Mouse (Mus musculus) mesoderm, embryonic 11.5 days (tissue): ENCODE measurements around the gene Slc9a9.

Experiments used
- DNase-seq: peaks from one replicate; pipeline ENCODE4 v3.0.0-alpha.2; 2012; ENCODE audit warnings: low read depth, low spot score

The Slc9a9 gene

DNA sequence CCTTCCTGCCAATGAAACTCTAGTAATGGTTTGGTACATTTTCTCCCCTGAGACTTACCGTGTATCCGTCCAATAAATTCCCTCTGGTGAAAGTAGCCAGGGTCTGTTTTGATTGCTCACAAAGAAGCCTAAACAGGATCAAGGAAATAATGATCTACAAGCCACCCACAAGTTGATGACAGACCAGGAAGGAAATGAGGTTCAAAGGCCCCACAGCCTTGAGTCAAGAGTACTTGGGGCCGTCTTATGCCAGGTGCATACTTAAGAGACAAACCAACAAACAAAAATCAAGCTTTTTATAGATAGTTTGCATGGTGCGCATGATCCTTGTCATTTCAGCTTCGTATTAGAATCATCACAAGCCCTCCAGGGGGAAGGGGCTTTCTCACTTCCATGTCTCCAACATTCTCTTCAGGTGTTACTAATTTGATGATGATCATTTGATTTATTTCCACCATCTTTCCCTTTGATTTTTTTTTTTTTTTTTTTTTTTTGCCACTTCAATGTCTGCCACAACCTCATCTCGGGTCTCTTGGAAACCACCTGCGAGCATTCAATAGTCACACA, 275.9 kb downstream of the Slc9a9 start:
- DNase-seq: no peak

DNA sequence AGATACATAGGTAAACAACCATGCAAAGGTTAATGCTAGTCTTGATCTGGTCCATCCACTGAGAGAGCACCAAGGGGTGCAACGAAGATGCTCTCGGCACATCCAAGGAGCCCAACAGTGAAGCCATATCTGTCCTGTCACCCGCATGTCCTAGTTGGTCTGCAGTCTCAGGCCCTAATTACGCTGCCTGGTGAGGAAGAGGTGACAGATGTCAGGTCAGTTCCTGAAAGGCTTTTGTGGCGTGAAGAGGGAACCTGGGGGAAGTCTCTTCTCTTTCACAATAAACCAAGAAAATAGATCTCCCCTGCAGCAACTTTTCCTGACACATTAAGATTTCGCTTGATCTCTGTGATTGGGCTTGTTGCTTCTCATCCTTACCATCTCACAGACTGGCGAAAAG, 277.5 kb downstream of the Slc9a9 start:
- no peak for DNase-seq

- DNase-seq: no peak
Observed at GRCm38 (mm10) chr9:94950676-94951075, 281.0 kb downstream of the Slc9a9 start.

DNA sequence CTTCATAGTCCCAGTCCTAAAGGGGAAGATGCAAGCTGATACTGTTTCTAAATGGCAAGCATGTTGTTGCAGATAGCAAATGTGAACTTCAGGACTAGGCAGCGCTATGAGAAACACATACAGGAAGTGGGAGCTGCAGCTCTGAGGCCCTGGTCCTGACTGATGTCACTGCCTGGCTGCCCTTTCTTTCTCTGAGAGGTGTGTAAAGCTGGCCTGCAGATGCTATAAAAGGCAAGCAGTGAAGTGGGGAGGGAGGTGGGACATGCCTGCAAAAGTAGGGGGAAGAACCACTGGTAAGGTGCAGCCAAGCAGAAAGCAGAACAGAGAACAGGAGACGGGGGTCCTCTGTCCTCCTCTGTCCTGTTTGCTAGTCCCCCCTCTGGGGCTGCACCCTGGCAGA, 285.9 kb downstream of the Slc9a9 start:
- no peak for DNase-seq

DNA sequence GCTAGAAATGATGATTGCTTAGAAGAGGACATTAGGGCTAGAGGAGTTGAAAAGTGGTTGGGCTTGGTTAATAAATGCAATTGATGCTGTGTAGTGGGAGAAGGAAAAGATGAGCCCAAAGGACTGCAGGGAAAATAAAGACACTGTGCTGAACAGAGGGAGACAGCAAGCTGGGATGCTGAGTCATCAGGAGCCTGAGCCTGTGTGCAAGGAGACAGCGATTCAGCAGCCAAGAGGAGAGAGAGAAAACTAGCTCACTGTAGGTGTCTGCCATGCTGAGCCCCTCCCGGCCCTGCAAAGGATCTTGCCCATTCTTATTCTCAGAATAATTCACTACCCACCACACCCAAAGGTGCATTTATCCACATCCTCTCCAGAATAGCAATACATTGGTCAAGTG, 288.7 kb downstream of the Slc9a9 start:
- DNase-seq: no peak

- DNase-seq: no peak
Observed at GRCm38 (mm10) chr9:94968596-94969120, 298.9 kb downstream of the Slc9a9 start.

- no peak for DNase-seq
Observed at GRCm38 (mm10) chr9:94969131-94969530, 299.4 kb downstream of the Slc9a9 start.

DNA sequence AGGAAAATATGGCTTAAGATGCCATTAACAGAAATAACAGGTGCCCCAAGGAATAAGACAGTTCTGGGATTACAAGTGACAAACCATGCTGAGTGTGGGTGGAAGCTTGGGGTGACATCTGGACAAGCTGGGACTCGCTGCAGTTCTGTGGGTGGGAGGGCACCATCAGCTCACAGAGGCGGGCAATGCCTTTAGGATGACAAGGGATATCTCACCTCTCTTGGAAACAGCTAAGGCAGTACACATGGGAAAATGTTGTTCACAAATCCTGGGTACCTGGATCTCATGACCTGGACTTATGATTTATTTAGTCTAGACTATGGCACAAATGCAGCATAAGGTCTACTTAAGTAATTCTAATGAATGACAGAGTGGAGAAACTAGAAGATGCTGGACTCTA, 302.3 kb downstream of the Slc9a9 start:
- no peak for DNase-seq

GRCm38 (mm10) chr9:94972693-94973092, 303.0 kb downstream of the Slc9a9 start:
- DNase-seq: no peak

GRCm38 (mm10) chr9:94976191-94976590, 306.5 kb downstream of the Slc9a9 start:
- DNase-seq: no peak

- DNase-seq: no peak
Observed at GRCm38 (mm10) chr9:94993575-94993974, 323.9 kb downstream of the Slc9a9 start.

DNA sequence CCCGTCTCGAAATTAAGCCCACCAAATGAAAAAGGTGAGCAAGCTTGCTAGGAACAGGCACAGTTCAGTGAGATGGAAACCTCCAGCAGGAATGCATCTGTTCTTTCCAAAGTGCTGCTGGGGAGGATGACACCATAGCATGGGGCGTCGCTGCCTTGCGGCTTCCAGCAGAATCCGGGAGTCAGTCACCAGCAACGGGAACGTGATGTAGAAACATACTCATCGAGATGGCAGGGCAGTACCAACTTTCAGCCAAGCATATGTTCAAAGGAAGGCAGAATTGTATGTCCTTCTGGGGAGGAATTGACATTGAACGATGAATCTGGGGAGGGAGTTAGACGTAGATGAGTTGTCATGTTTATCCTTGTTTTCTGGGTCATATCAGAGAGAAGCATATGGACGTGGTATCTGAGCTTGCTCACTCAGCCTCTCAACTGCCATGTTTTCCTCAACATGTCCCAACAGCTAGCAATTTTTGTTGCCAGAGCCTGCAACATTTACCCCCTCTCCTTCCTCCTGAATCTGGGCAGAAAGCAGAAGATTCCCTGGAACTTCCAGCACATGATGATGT, 350.5 kb downstream of the Slc9a9 start:
- DNase-seq: no peak

DNA sequence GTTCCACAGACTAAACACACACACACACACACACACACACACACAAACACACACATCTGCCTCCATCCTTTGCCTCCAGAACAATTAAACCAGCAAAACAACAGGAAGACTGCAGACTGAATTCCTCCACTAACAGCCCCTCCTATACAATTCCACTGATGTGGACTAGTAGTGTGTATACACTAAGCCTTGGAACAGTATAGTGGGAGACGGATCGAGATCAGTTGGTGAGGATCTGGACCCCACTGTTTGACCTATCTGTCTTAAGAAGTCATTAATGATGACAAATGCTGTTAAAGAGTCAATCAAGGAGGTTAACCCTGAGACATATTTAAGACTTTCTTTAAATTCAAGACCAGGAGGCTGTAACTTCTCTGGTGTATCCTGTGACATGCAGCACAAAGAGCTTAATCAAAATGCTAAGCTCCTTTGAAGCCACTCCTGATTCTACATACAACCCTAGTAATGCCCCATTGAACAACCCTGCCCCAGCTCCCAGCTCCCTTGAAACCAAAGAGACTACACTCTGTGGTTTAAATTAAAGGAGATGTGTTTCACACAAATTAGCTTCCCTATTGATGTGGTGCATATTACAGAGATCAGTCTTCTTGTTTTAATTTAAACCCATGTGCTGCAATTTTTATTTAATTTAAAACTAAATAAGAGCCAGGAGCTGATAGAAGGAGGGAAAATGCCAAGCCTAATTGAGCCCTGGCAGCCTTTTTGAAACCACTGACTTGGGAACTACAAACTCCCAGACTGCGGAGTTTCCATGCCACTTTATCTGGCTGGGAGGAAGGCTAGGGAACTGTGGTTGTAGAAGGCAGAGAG, 364.6 kb downstream of the Slc9a9 start:
- DNase-seq: no peak

- DNase-seq: no peak
Observed at GRCm38 (mm10) chr9:95036209-95036608, 366.5 kb downstream of the Slc9a9 start.

DNA sequence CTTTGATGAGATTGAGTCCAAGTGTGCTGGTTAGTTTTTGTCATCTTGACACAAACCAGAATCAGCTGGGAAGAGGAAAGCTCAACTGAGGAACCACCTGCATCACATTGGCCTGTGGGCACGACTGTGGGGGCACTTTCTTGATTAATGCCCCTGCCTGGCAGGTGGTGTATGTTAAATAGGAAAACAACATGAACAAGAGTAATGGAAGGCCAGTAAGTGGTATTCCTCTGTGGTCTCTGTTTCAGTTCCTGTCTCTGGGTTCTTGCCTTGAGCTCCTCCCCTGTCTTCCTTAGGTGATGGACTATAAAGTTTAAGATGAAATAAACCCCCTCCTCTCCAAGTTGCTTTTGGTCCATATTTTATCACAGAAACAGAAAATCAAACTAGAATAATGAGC, 372.7 kb downstream of the Slc9a9 start:
- no peak for DNase-seq

- DNase-seq: peak; percentile 39
Observed at GRCm38 (mm10) chr9:95052160-95052559, 382.5 kb downstream of the Slc9a9 start.

DNA sequence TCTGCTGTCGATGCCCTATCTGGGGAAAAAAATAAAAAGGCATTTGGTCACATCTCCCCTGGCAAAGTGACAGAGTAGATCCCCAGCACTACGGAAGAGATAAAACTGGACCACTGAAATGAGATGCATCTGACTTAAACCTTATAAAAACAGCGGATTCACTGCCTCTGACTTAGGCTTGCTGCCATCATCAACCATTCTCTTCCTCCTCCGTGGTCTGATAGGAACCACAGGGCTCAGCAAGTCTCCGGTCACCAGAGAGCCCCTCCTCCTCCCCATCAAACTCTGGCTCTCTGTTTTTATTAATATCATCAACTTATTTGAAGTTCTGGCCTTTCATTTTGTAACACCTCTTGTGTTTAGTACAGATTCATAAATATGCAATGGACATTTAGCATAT, 383.5 kb downstream of the Slc9a9 start:
- no peak for DNase-seq

- no peak for DNase-seq
Observed at GRCm38 (mm10) chr9:95055843-95056242, 386.1 kb downstream of the Slc9a9 start.

- no peak for DNase-seq
Observed at GRCm38 (mm10) chr9:95060702-95061101, 391.0 kb downstream of the Slc9a9 start.

DNA sequence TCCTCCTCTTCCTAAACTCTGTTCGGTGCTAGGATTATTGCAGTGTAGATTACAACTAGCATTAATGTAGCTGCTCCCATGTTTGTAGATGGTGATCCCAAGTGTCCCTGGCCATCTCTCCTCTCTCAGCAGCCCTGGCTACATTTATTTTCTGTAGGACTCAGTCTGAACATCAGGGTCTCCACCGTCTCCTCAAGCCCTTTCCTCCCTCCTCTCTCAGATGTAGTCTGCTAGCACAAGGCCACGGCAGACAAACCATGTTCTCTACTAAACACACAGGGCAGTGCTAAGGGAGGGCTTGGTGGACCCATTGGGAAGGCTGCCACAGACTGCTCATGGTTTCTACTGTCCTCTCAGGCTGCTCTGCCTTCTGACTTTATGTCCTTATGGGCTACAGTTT, 397.3 kb downstream of the Slc9a9 start:
- DNase-seq: no peak

DNA sequence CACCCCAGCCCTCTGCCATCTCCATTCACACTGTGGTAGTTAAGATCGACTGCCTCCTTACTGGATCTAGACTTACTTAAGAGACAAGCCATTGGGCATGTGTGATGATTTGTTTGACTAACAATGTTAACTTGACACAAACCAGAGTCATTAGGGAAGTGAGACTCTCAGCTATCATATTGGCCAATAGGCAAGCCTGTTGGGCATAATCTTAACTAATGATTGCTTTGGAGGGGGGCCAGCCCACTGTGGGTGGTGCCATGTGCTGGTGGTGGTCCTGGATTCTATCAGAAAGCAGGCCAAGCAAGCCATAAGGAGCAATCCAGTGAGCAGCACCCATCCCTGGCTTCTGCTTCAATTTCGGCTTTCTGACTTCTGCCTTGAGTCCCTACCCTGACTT, 398.8 kb downstream of the Slc9a9 start:
- DNase-seq: no peak

- no peak for DNase-seq
Observed at GRCm38 (mm10) chr9:95070832-95071519, 401.3 kb downstream of the Slc9a9 start.
